Mouse (Mus musculus): ENCODE data around the gene Tgfbr3. TPM values are rescaled to one million over a fixed set of nuclear protein-coding genes. Genes with fewer than 3 reads are reported as not detected.

Tgfbr3 gene
- total RNA-seq, 4 experiments from 2014 or later = 217 to 303 (median 276) TPM

- no peak for DNase-seq
Observed at GRCm38 (mm10) chr5:107074980-107075583, 214.3 kb downstream of the Tgfbr3 start.

- no peak for DNase-seq
Observed at GRCm38 (mm10) chr5:107074350-107074749, 215.1 kb downstream of the Tgfbr3 start.

GRCm38 (mm10) chr5:107073536-107073935 is 215.9 kb downstream of the Tgfbr3 start:
- no peak for DNase-seq

- DNase-seq = no peak
Observed at GRCm38 (mm10) chr5:107068146-107068545, 221.3 kb downstream of the Tgfbr3 start.

- no peak for DNase-seq
Observed at GRCm38 (mm10) chr5:107067531-107067930, 221.9 kb downstream of the Tgfbr3 start.

- DNase-seq = no peak
Observed at GRCm38 (mm10) chr5:107064922-107065321, 224.5 kb downstream of the Tgfbr3 start.

- DNase-seq = no peak
Observed at GRCm38 (mm10) chr5:107062229-107062852, 227.1 kb downstream of the Tgfbr3 start.

GRCm38 (mm10) chr5:107059514-107059913 is 229.9 kb downstream of the Tgfbr3 start:
- no peak for DNase-seq

GRCm38 (mm10) chr5:107058642-107059041 is 230.8 kb downstream of the Tgfbr3 start:
- no peak for DNase-seq

Other genes with a start within 250 kb of the Tgfbr3 start
- 1 to 10 TPM; 3.3 to 5.2 (median 4.0) TPM for gene Brdt, start 41.5 kb upstream of the Tgfbr3 start, total RNA-seq (2022)
- gene Ephx4, start 113.1 kb upstream of the Tgfbr3 start, total RNA-seq (2022) = 1 to 10 TPM; 1.4 to 3.1 (median 2.1) TPM
- not detected for gene Lpcat2b, start 141.9 kb upstream of the Tgfbr3 start, total RNA-seq (2022)
- gene Btbd8, start 148.4 kb upstream of the Tgfbr3 start, total RNA-seq (2022) = 10 to 100 TPM in 1 of 4 experiments, 1 to 10 TPM in 3; 5.1 to 11.5 (median 8.9) TPM
- under 1 TPM in 2 of 4 experiments, not detected in 2; 0.12 to 0.19 TPM for gene Gm42669, start 218.0 kb upstream of the Tgfbr3 start, total RNA-seq (2022)
- under 1 TPM in 2 of 4 experiments, not detected in 2; 0.14 to 0.30 TPM for gene 1700028K03Rik, start 245.1 kb upstream of the Tgfbr3 start, total RNA-seq (2022)

All from adrenal gland, adult 8-10 months (tissue).